Mouse (Mus musculus): ENCODE data around the gene Gata2. TPM values are rescaled to one million over a fixed set of nuclear protein-coding genes. Genes with fewer than 3 reads are reported as not detected.

The Gata2 gene
- polyA plus RNA-seq, 1 experiment from 2014 or later, result 17.5 TPM

GRCm38 (mm10) chr6:88251798-88252478 lies 58.2 kb downstream of the Gata2 start:
- Histone ChIP-seq H3K4me3 (no peak overlapping the region), H3K4me1 (no peaks in the 10 kb centered on the region), H3K36me3 (no peaks in the 10 kb centered on the region), H3K9me3 (no peaks in the 10 kb centered on the region), H3K4me2 (no peak overlapping the region), H3K27me3 (no peaks in the 10 kb centered on the region), H3K27ac (no peak overlapping the region), H3K9ac (no peak overlapping the region)
- ATAC-seq (ENCODE audit: borderline replicate concordance, extremely low read depth, low FRiP score, low TSS enrichment), result no peak
- 64% methylated on average over 7 of the region's 7 CpGs for WGBS

- Histone ChIP-seq H3K4me1 (no peaks in the 10 kb centered on the region), H3K9me3 (no peaks in the 10 kb centered on the region), H3K27me3 (no peaks in the 10 kb centered on the region), H3K4me2 (no peak overlapping the region), H3K9ac (no peak overlapping the region), H3K4me3 (no peak overlapping the region), H3K27ac (no peak overlapping the region), H3K36me3 (no peaks in the 10 kb centered on the region)
- no peak for ATAC-seq (ENCODE audit: borderline replicate concordance, extremely low read depth, low FRiP score, low TSS enrichment)
- 61% methylated on average over 6 of the region's 6 CpGs for whole genome bisulfite sequencing
These were observed 60.4 kb downstream of the Gata2 start for GRCm38 (mm10) chr6:88254082-88254481.

GRCm38 (mm10) chr6:88255435-88255834 lies 61.7 kb downstream of the Gata2 start:
- H3K9ac ChIP-seq, result no peak overlapping the region
- 27% methylated on average over 4 of the region's 4 CpGs for WGBS
- no peaks in the 10 kb centered on the region for H3K27me3 ChIP-seq
- H3K4me2 ChIP-seq, result no peak overlapping the region
- ATAC-seq (ENCODE audit: borderline replicate concordance, extremely low read depth, low FRiP score, low TSS enrichment), result no peak
- no peaks in the 10 kb centered on the region for H3K4me1 ChIP-seq
- H3K9me3 ChIP-seq, result no peaks in the 10 kb centered on the region
- H3K36me3 ChIP-seq, result no peaks in the 10 kb centered on the region
- no peak overlapping the region for H3K27ac ChIP-seq
- no peak overlapping the region for H3K4me3 ChIP-seq

Other genes with a start within 250 kb of the Gata2 start
- gene H1fx, start 212.3 kb upstream of the Gata2 start, polyA plus RNA-seq (2015; fragmentation: Nextera tagmentation; extraction: Ambion mirVana), result 44.4 and 46.6 TPM in 2 replicates
- gene Rab7, start 148.6 kb upstream of the Gata2 start, polyA plus RNA-seq (2015; fragmentation: Nextera tagmentation; extraction: Ambion mirVana), result 197 and 206 TPM in 2 replicates
- 436 and 444 TPM in 2 replicates for gene Rpn1, start 109.4 kb upstream of the Gata2 start, polyA plus RNA-seq (2015; fragmentation: Nextera tagmentation; extraction: Ambion mirVana)
- not detected in 2 replicates for gene Dnajb8, start 28.4 kb downstream of the Gata2 start, polyA plus RNA-seq (2015; fragmentation: Nextera tagmentation; extraction: Ambion mirVana)